Mouse (Mus musculus) neural tube, embryonic 11.5 days (tissue): ENCODE data around the gene Jpt2. TPM values are rescaled to one million over a fixed set of nuclear protein-coding genes. Genes with fewer than 3 reads are reported as not detected.

Source experiments
- ATAC-seq: fragments of 200-750 bp; cut with Nextera tagmentation; 2 replicates; pipeline ENCODE4 v1.8.0; 2017; ENCODE audit warnings: moderate number of reproducible peaks, mild to moderate bottlenecking, moderate TSS enrichment, moderate library complexity; ENCODE audit not compliant: insufficient read depth, low FRiP score, low TSS enrichment
- DNase-seq: peaks from one replicate; pipeline ENCODE4 v3.0.0-alpha.2; 2015; ENCODE audit warnings: low spot score
- H3K27ac ChIP-seq: fragments of 300-500 bp; sonication (generic); 2 replicates; pipeline ENCODE4 v1.5.1; 2014; ENCODE audit warnings: low read depth, mild to moderate bottlenecking, low read length
- H3K27me3 ChIP-seq: fragments of 300-500 bp; sonication (generic); 2 replicates; pipeline ENCODE4 v1.6.1; 2014; ENCODE audit warnings: mild to moderate bottlenecking, low read length, mixed read lengths; ENCODE audit not compliant: control insufficient read depth, insufficient read depth
- H3K36me3 ChIP-seq: fragments of 300-500 bp; sonication (generic); 2 replicates; pipeline ENCODE4 v1.6.1; 2014; ENCODE audit warnings: mild to moderate bottlenecking, low read length, moderate library complexity, mixed read lengths; ENCODE audit not compliant: control insufficient read depth, insufficient read depth
- H3K4me1 ChIP-seq: fragments of 300-500 bp; sonication (generic); 2 replicates; pipeline ENCODE4 v1.6.1; 2014; ENCODE audit warnings: low read length, mixed read lengths; ENCODE audit not compliant: control insufficient read depth, insufficient read depth
- H3K4me2 ChIP-seq: fragments of 300-500 bp; sonication (generic); 2 replicates; pipeline ENCODE4 v1.6.1; 2014; ENCODE audit warnings: low read depth, mild to moderate bottlenecking, moderate library complexity
- H3K4me3 ChIP-seq: fragments of 300-500 bp; sonication (generic); 2 replicates; pipeline ENCODE4 v1.5.1; 2014; ENCODE audit warnings: low read depth, low read length
- H3K9ac ChIP-seq: fragments of 300-500 bp; sonication (generic); 2 replicates; pipeline ENCODE4 v1.6.1; 2014; ENCODE audit warnings: mild to moderate bottlenecking, low read length
- H3K9me3 ChIP-seq: fragments of 300-500 bp; sonication (generic); 2 replicates; pipeline ENCODE4 v1.6.1; 2016; ENCODE audit warnings: low read length; ENCODE audit not compliant: control insufficient read depth
- WGBS: fragments of 180-500 bp; shearing (Covaris S2); extraction: QIAGEN DNeasy Blood & Tissue Kit; methylation state at CpG from one replicate; pipeline ENCODE4 v1.1.7; 2014; 5-methylcytosine and 5-hydroxymethylcytosine counted together
- polyA plus RNA-seq: library from polyadenylated mRNA; unstranded; fragments of >200 nt; fragmentation: Nextera tagmentation; extraction: Ambion mirVana; gene quantifications from 2 replicates; pipeline ENCODE4 v1.2.1, GENCODE M21; 2014

Gene Jpt2
- polyA plus RNA-seq, 1 experiment from 2014 or later: 204 TPM

DNA sequence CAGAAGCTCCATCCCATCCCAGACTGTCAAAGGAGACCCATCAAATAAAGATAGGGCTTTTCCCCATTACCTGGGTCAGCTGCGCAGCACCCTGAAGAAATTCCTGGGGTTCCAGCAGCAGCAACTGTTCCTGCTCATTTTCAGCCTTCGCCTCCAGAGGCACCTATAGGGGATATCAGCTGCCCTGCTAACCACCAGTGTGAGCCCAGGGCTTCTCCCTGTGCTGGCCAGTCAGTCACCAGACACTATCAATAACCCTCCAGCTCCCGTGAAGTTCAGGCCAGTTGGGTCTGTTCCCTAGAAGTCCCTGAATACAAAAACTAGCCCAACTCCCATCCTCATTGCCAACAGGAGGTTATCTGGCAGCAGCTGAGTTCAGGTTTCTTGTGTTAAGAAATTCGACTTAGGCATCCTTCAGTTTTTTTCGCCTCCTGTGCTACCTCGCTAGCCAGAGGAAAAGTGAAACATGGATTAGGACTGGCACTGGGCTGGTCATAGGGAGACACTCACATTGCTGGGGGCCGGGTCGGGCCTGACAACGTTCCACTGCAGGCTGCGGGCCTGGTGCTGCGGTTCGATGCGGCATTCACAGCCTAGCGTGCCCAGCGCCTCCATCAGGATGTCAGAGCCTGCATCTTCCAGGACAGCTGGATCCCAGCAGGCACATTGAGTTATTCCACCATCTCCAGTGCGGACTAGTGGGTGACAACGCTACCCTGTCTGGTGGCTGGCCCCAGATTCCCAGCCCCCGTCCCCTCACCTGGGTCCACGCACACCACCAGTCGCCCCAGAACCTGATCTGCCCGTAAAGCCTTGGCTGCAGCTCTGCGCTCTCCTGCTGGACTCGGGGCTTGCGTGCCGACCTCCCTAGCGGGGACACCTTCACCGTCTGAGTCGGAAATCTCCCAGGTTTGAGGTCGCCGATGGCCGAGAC lies 66.2 kb downstream of the Jpt2 start:
- Histone ChIP-seq H3K4me3 (peak overlapping the region; percentile 88), H3K27me3 (no peaks in the 10 kb centered on the region), H3K4me1 (peaks cover 24% of the 10 kb centered on the region), H3K9me3 (no peaks in the 10 kb centered on the region), H3K4me2 (peak overlapping the region; percentile 99), H3K9ac (peak overlapping the region; percentile 87), H3K36me3 (peaks cover 21% of the 10 kb centered on the region), H3K27ac (peak overlapping the region; percentile 67)
- 11% methylated on average over 31 of the region's 31 CpGs for WGBS
- DNase-seq: no peak
- ATAC-seq: 0 out of 2 replicates have a peak, but pooled peaks have one; percentile 6

DNA sequence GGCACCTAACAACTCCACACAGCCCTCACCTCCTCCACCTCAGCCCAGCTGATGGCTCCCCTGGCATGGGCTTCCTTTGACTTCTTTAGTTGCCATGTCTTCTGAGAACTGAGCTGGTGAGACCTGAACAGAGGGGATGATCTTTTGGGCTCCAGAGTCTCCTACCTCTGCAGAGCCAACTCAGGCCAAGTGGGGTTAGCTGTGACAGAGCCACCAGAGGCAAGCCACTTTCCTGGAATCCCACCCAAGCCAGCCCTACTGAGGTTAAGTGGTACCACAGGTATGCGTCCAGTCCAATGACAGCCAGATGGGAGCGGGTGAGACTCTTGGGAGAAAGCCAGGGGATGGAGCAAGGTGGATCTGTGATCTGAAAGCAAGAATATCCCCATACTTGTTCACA lies 67.2 kb downstream of the Jpt2 start:
- DNase-seq: no peak
- H3K4me1 ChIP-seq: peaks cover 24% of the 10 kb centered on the region

GRCm38 (mm10) chr17:24892785-24893184 lies 67.7 kb downstream of the Jpt2 start:
- no peak overlapping the region for H3K4me3 ChIP-seq
- peaks cover 25% of the 10 kb centered on the region for H3K4me1 ChIP-seq
- 93% methylated on average over 12 of the region's 12 CpGs for WGBS
- H3K9ac ChIP-seq: no peak overlapping the region
- peaks cover 12% of the 10 kb centered on the region for H3K36me3 ChIP-seq
- no peaks in the 10 kb centered on the region for H3K9me3 ChIP-seq
- no peak for DNase-seq
- no peaks in the 10 kb centered on the region for H3K27me3 ChIP-seq
- H3K27ac ChIP-seq: no peak overlapping the region
- no peak for ATAC-seq
- no peak overlapping the region for H3K4me2 ChIP-seq

More for the DNA sequence above, 67.2 kb downstream of the Jpt2 start:
- no peak overlapping the region for H3K27ac ChIP-seq
- peaks cover 14% of the 10 kb centered on the region for H3K36me3 ChIP-seq
- H3K27me3 ChIP-seq: no peaks in the 10 kb centered on the region
- WGBS: 93% methylated on average over 2 of the region's 2 CpGs
- H3K4me2 ChIP-seq: no peak overlapping the region
- H3K4me3 ChIP-seq: no peak overlapping the region
- no peak for ATAC-seq
- no peaks in the 10 kb centered on the region for H3K9me3 ChIP-seq
- H3K9ac ChIP-seq: no peak overlapping the region

DNA sequence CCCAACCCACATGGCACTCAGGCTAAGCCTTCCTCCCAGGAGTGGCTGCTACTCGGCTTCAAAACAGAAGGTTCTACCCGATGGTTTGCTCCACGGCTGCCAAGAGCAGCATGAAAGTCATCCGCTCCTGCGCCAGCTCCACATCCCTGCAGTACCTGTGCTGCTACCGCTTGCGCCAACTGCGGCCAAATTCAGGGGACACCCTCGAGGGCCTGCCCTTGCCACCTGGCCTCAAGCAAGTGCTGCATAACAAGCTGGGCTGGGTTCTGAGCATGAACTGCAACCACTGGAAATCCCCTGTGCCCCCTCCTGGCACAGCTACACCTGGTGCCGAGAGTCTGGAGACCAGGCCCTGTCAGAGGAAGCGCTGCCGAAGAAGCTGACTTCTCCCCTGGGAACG lies 69.2 kb downstream of the Jpt2 start:
- no peaks in the 10 kb centered on the region for H3K27me3 ChIP-seq
- H3K9me3 ChIP-seq: no peaks in the 10 kb centered on the region
- DNase-seq: no peak
- H3K4me1 ChIP-seq: peaks cover 22% of the 10 kb centered on the region
- no peak overlapping the region for H3K27ac ChIP-seq
- H3K4me2 ChIP-seq: no peak overlapping the region
- peaks cover 10% of the 10 kb centered on the region for H3K36me3 ChIP-seq
- ATAC-seq: no peak
- WGBS: 94% methylated on average over 12 of the region's 13 CpGs
- no peak overlapping the region for H3K9ac ChIP-seq
- no peak overlapping the region for H3K4me3 ChIP-seq

DNA sequence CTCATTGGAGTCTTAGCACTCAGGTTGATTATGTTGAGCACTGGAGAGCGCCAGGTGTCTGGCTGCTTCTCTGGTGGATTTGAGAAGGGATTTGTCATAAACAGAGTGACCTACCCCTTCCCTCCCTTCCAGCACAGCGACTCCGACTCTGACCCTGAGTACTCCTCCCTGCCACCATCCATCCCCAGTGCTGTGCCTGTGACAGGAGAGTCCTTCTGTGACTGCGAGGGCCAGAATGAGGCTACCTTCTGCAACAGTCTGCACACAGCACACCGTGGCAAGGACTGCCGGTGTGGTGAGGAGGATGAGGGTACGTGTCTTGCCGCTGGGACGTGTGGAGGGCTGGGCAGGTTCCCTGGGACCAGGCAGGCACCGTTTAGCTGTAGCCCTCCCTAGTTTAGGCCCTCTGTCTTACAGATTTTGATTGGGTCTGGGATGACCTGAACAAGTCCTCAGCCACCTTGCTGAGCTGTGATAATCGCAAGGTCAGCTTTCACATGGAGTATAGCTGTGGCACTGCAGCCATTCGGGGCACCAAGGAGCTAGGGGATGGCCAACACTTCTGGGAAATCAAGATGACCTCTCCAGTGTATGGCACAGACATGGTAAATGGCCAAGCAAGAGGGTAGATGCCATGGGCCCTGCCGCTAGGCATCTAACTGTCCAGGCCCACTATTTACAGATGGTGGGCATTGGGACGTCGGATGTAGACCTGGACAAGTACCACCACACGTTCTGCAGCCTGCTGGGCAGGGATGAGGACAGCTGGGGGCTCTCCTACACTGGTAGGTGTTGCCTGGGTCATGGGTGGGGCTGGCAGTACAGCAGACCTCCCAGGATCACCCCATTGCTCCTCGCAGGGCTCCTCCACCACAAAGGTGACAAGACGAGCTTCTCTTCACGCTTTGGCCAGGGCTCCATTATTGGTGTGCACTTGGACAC lies 70.1 kb downstream of the Jpt2 start:
- ATAC-seq (no peak), DNase-seq (no peak)
- Histone ChIP-seq H3K36me3 (peaks cover 10% of the 10 kb centered on the region), H3K4me3 (no peak overlapping the region; the same call in 1 of the 2 replicates), H3K27ac (no peak overlapping the region), H3K9me3 (no peaks in the 10 kb centered on the region), H3K4me1 (peaks cover 18% of the 10 kb centered on the region), H3K27me3 (no peaks in the 10 kb centered on the region), H3K4me2 (no peak overlapping the region), H3K9ac (no peak overlapping the region)
- 88% methylated on average over 19 of the region's 19 CpGs for WGBS

GRCm38 (mm10) chr17:24888862-24889261 lies 71.6 kb downstream of the Jpt2 start:
- no peak overlapping the region for H3K4me3 ChIP-seq
- no peak overlapping the region for H3K4me2 ChIP-seq
- 92% methylated on average over 3 of the region's 3 CpGs for WGBS
- peaks cover 10% of the 10 kb centered on the region for H3K36me3 ChIP-seq
- ATAC-seq: no peak
- H3K27ac ChIP-seq: no peak overlapping the region
- H3K27me3 ChIP-seq: no peaks in the 10 kb centered on the region
- no peak overlapping the region for H3K9ac ChIP-seq
- no peaks in the 10 kb centered on the region for H3K9me3 ChIP-seq
- DNase-seq: no peak
- peaks cover 15% of the 10 kb centered on the region for H3K4me1 ChIP-seq

Other genes with a start within 250 kb of the Jpt2 start
- 0.57 TPM in 1 of 2 replicates, not detected in the other for gene Rnf151, start 242.6 kb downstream of the Jpt2 start, polyA plus RNA-seq
- 1,370 and 1,378 TPM in 2 replicates for gene Rps2, start 242.6 kb downstream of the Jpt2 start, polyA plus RNA-seq
- gene Ndufb10, start 236.2 kb downstream of the Jpt2 start, polyA plus RNA-seq: 213 and 214 TPM in 2 replicates
- not detected in 2 replicates for gene Rpl3l, start 232.9 kb downstream of the Jpt2 start, polyA plus RNA-seq
- gene Msrb1, start 224.0 kb downstream of the Jpt2 start, polyA plus RNA-seq: 25.5 and 27.2 TPM in 2 replicates
- gene Hs3st6, start 207.7 kb downstream of the Jpt2 start, polyA plus RNA-seq: 0.38 and 0.81 TPM in 2 replicates
- gene Meiob, start 156.4 kb downstream of the Jpt2 start, polyA plus RNA-seq: not detected in 2 replicates
- gene Hagh, start 120.5 kb downstream of the Jpt2 start, polyA plus RNA-seq: 32.9 and 34.5 TPM in 2 replicates
- gene Fahd1, start 110.3 kb downstream of the Jpt2 start, polyA plus RNA-seq: 16.2 and 19.0 TPM in 2 replicates
- 0.24 TPM in 1 of 2 replicates, not detected in the other for gene Igfals, start 94.7 kb downstream of the Jpt2 start, polyA plus RNA-seq
- 82.3 and 88.8 TPM in 2 replicates for gene Nubp2, start 74.3 kb downstream of the Jpt2 start, polyA plus RNA-seq
- 45.2 and 49.6 TPM in 2 replicates for gene Spsb3, start 74.0 kb downstream of the Jpt2 start, polyA plus RNA-seq
- gene Eme2, start 65.6 kb downstream of the Jpt2 start, polyA plus RNA-seq: 28.9 and 29.7 TPM in 2 replicates
- 75.3 and 81.6 TPM in 2 replicates for gene Mrps34, start 65.6 kb downstream of the Jpt2 start, polyA plus RNA-seq
- 38.4 and 57.1 TPM in 2 replicates for gene Nme3, start 64.2 kb downstream of the Jpt2 start, polyA plus RNA-seq
- gene Mapk8ip3, start 23.7 kb downstream of the Jpt2 start, polyA plus RNA-seq: 47.8 and 57.5 TPM in 2 replicates
- 11.9 and 12.6 TPM in 2 replicates for gene Cramp1l, start 55.1 kb upstream of the Jpt2 start, polyA plus RNA-seq
- gene Ift140, start 55.4 kb upstream of the Jpt2 start, polyA plus RNA-seq: 21.9 and 25.8 TPM in 2 replicates
- gene Tmem204, start 122.9 kb upstream of the Jpt2 start, polyA plus RNA-seq: 11.4 and 13.3 TPM in 2 replicates
- 29.9 and 31.8 TPM in 2 replicates for gene Telo2, start 155.3 kb upstream of the Jpt2 start, polyA plus RNA-seq
- not detected in 2 replicates for gene Ptx4, start 160.1 kb upstream of the Jpt2 start, polyA plus RNA-seq
- gene Clcn7, start 172.7 kb upstream of the Jpt2 start, polyA plus RNA-seq: 20.5 and 22.4 TPM in 2 replicates
- not detected in 2 replicates for gene Ccdc154, start 201.8 kb upstream of the Jpt2 start, polyA plus RNA-seq
- gene Gm38655, start 214.8 kb upstream of the Jpt2 start, polyA plus RNA-seq: not detected in 2 replicates
- gene BC003965, start 223.9 kb upstream of the Jpt2 start, polyA plus RNA-seq: 30.5 and 31.8 TPM in 2 replicates
- 5.6 and 6.9 TPM in 2 replicates for gene Unkl, start 227.7 kb upstream of the Jpt2 start, polyA plus RNA-seq